Mouse (Mus musculus) forebrain, embryonic 11.5 days (tissue): ENCODE results near the gene Elovl7. TPM values are rescaled to one million over a fixed set of nuclear protein-coding genes. Genes with fewer than 3 reads are reported as not detected.

Experiments used
- ATAC-seq: fragments of 200-750 bp; cut with Nextera tagmentation; replicated peaks from 2 replicates; pipeline ENCODE4 v1.8.0; 2017; ENCODE audit warnings: moderate TSS enrichment; ENCODE audit not compliant: low FRiP score
- DNase-seq: peaks from one replicate; pipeline ENCODE4 v3.0.0-alpha.2; 2017; ENCODE audit warnings: low spot score
- H3K27ac ChIP-seq: fragments of 300-500 bp; sonication (generic); 2 replicates; pipeline ENCODE4 v1.5.1; 2014; ENCODE audit warnings: low read depth, low read length
- H3K27me3 ChIP-seq: fragments of 300-500 bp; sonication (generic); 2 replicates; pipeline ENCODE4 v1.6.1; 2014; ENCODE audit warnings: mild to moderate bottlenecking, low read length, mixed read lengths; ENCODE audit not compliant: control insufficient read depth, insufficient read depth
- H3K36me3 ChIP-seq: fragments of 300-500 bp; sonication (generic); 2 replicates; pipeline ENCODE4 v1.6.1; 2014; ENCODE audit warnings: mild to moderate bottlenecking, low read length, moderate library complexity, mixed read lengths; ENCODE audit not compliant: control insufficient read depth, insufficient read depth
- H3K4me1 ChIP-seq: fragments of 300-500 bp; sonication (generic); replicated peaks from 2 replicates; pipeline ENCODE4 v1.6.1; 2014; ENCODE audit warnings: low read length, mixed read lengths; ENCODE audit not compliant: control insufficient read depth, insufficient read depth
- H3K4me2 ChIP-seq: fragments of 300-500 bp; sonication (generic); 2 replicates; pipeline ENCODE4 v1.6.1; 2014; ENCODE audit warnings: low read depth, mild to moderate bottlenecking, low read length, moderate library complexity, mixed read lengths; ENCODE audit not compliant: severe bottlenecking
- H3K4me3 ChIP-seq: fragments of 300-500 bp; sonication (generic); 2 replicates; pipeline ENCODE4 v1.5.1; 2014; ENCODE audit warnings: low read depth, low read length
- H3K9ac ChIP-seq: fragments of 300-500 bp; sonication (generic); 2 replicates; pipeline ENCODE4 v1.6.1; 2014; ENCODE audit warnings: low read length
- H3K9me3 ChIP-seq: fragments of 300-500 bp; sonication (generic); 2 replicates; pipeline ENCODE4 v1.6.1; 2016; ENCODE audit warnings: low read length, mixed read lengths; ENCODE audit not compliant: control insufficient read depth
- WGBS: fragments of 180-500 bp; shearing (Covaris S2); extraction: QIAGEN DNeasy Blood & Tissue Kit; methylation state at CpG from one replicate; pipeline ENCODE4 v1.1.7; 2014; 5-methylcytosine and 5-hydroxymethylcytosine counted together
- polyA plus RNA-seq: library from polyadenylated mRNA; unstranded; fragments of >200 nt; fragmentation: Nextera tagmentation; extraction: Ambion mirVana; gene quantifications from 2 replicates; pipeline ENCODE4 v1.2.1, GENCODE M21; 2014

Gene Elovl7
- polyA plus RNA-seq, 1 experiment from 2014 or later: 1.4 TPM

DNA sequence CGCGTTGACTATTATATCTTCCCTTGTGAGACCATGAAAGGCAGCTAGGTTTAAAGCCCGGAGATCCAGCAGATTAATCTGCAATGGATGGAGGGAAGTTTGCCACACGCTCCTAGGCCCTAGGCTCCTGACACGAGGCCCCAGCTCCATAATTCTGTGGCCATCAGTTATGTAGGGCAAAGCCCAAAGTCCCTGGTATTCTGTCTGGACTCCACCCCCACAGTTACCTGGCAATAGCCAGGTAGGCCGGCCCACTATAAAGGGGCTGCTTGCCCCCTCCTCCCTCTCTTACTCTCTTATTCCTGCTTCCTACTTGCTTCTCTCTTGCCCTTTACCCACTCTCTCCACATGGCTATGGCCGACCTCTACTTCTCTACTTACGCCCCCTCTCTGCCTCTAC is 104.8 kb downstream of the Elovl7 start:
- H3K27me3 ChIP-seq: no peaks in the 10 kb centered on the region
- no peaks in the 10 kb centered on the region for H3K36me3 ChIP-seq
- DNase-seq (no peak), ATAC-seq (no peak)
- WGBS: 96% methylated on average over 8 of the region's 8 CpGs
- H3K4me2 ChIP-seq: no peak overlapping the region
- H3K4me1 ChIP-seq: 0 out of 2 replicates have a peak, but pooled peaks cover 2% of the 10 kb centered on the region
- no peaks in the 10 kb centered on the region for H3K9me3 ChIP-seq
- no peak overlapping the region for H3K9ac ChIP-seq
- H3K4me3 ChIP-seq: no peak overlapping the region
- no peak overlapping the region for H3K27ac ChIP-seq

DNA sequence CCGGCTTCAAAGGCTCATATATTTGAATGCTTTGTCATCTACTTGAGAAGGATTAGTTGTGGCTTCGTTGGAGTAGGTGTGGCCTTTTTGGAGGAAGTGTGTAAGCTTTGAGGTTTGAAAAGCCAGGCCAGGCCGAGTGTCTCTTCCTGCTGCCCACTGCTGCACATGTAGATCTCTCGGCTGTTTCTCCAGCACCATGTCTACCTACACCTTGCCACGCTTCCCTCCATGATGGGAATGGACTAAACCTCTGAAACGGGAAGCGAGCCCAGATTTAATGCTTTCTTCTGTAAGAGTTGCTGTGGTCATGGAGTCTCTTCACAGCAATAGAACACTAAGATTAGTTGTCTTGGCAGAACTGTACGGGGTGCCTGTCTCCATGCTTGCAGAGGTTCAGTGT is 106.0 kb downstream of the Elovl7 start:
- Histone ChIP-seq H3K27ac (no peak overlapping the region), H3K9me3 (no peaks in the 10 kb centered on the region), H3K4me1 (0 out of 2 replicates have a peak, but pooled peaks cover 2% of the 10 kb centered on the region), H3K27me3 (no peaks in the 10 kb centered on the region), H3K36me3 (no peaks in the 10 kb centered on the region), H3K9ac (no peak overlapping the region), H3K4me2 (no peak overlapping the region), H3K4me3 (no peak overlapping the region)
- WGBS: 90% methylated on average over 8 of the region's 8 CpGs
- ATAC-seq: no peak
- DNase-seq: no peak

GRCm38 (mm10) chr13:108322466-108322865 is 108.3 kb downstream of the Elovl7 start:
- 92% methylated on average over 2 of the region's 2 CpGs for WGBS
- no peaks in the 10 kb centered on the region for H3K27me3 ChIP-seq

DNA sequence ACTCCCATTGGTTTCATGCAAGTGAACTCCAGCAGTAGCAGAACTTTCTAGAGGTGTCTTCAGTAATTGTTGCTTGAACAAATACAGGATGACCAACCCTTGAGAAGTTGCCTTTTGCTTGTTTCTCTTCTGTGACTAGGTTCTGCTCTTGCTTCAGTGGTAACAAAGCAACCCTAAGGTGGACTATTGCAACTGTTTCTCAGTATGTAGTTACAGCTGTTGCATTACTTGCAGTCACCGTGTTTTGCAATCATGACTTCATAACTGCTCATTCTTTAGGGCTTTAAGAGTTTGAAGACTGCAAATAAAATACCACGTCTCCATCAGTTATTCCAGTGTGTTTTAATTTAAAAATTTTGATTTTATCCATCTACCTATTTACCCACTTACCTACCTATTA is 109.1 kb downstream of the Elovl7 start:
- no peaks in the 10 kb centered on the region for H3K36me3 ChIP-seq
- H3K9me3 ChIP-seq: no peaks in the 10 kb centered on the region
- DNase-seq (no peak), ATAC-seq (no peak)
- H3K4me2 ChIP-seq: no peak overlapping the region
- no peak overlapping the region for H3K9ac ChIP-seq
- H3K4me3 ChIP-seq: no peak overlapping the region
- no peaks in the 10 kb centered on the region for H3K27me3 ChIP-seq
- WGBS: 91% methylated on average over 2 of the region's 2 CpGs
- H3K4me1 ChIP-seq: no peaks in the 10 kb centered on the region
- no peak overlapping the region for H3K27ac ChIP-seq

More at GRCm38 (mm10) chr13:108322466-108322865, 108.3 kb downstream of the Elovl7 start:
- H3K4me3 ChIP-seq: no peak overlapping the region
- no peaks in the 10 kb centered on the region for H3K9me3 ChIP-seq
- no peak overlapping the region for H3K9ac ChIP-seq
- DNase-seq (no peak), ATAC-seq (no peak)
- no peak overlapping the region for H3K27ac ChIP-seq
- H3K4me2 ChIP-seq: no peak overlapping the region
- H3K36me3 ChIP-seq: no peaks in the 10 kb centered on the region
- H3K4me1 ChIP-seq: 0 out of 2 replicates have a peak, but pooled peaks cover under 1% of the 10 kb centered on the region

GRCm38 (mm10) chr13:108323866-108324829 is 109.9 kb downstream of the Elovl7 start:
- H3K4me2 ChIP-seq: no peak overlapping the region
- no peak overlapping the region for H3K9ac ChIP-seq
- DNase-seq (no peak), ATAC-seq (no peak)
- 93% methylated on average over 22 of the region's 22 CpGs for WGBS
- no peaks in the 10 kb centered on the region for H3K36me3 ChIP-seq
- no peak overlapping the region for H3K4me3 ChIP-seq
- no peak overlapping the region for H3K27ac ChIP-seq
- H3K9me3 ChIP-seq: no peaks in the 10 kb centered on the region
- no peaks in the 10 kb centered on the region for H3K4me1 ChIP-seq
- no peaks in the 10 kb centered on the region for H3K27me3 ChIP-seq

GRCm38 (mm10) chr13:108325871-108326270 is 111.7 kb downstream of the Elovl7 start:
- H3K36me3 ChIP-seq: no peaks in the 10 kb centered on the region
- no peak overlapping the region for H3K4me2 ChIP-seq
- DNase-seq: no peak
- no peaks in the 10 kb centered on the region for H3K4me1 ChIP-seq
- H3K4me3 ChIP-seq: no peak overlapping the region
- ATAC-seq: no peak
- H3K9ac ChIP-seq: no peak overlapping the region
- no peak overlapping the region for H3K27ac ChIP-seq
- no peaks in the 10 kb centered on the region for H3K27me3 ChIP-seq
- 95% methylated on average over 5 of the region's 5 CpGs for WGBS
- no peaks in the 10 kb centered on the region for H3K9me3 ChIP-seq

DNA sequence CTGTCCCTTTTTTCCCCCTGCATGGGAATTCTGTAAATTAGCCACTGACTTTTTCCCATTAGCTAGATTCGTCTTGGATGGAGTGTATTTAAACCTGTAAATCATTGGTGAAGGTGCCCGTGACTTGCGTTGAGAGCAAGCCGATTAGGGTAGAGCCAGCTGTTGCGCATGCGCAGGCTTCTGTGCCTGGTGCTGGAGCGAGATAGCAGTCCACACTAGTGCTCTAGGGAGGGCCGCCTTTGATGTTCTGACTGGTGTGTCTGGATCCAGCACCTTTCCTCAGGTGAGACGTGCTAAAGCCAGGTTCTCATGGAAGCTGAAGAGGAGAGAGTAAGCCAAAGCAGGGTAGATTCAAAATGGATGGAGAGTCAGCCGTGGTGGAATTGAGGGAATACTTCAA is 112.1 kb downstream of the Elovl7 start:
- Histone ChIP-seq H3K9ac (no peak overlapping the region), H3K36me3 (no peaks in the 10 kb centered on the region), H3K4me1 (no peaks in the 10 kb centered on the region), H3K27me3 (no peaks in the 10 kb centered on the region), H3K27ac (no peak overlapping the region), H3K9me3 (no peaks in the 10 kb centered on the region), H3K4me2 (no peak overlapping the region), H3K4me3 (no peak overlapping the region)
- DNase-seq: no peak
- ATAC-seq: no peak
- 95% methylated on average over 10 of the region's 10 CpGs for WGBS

DNA sequence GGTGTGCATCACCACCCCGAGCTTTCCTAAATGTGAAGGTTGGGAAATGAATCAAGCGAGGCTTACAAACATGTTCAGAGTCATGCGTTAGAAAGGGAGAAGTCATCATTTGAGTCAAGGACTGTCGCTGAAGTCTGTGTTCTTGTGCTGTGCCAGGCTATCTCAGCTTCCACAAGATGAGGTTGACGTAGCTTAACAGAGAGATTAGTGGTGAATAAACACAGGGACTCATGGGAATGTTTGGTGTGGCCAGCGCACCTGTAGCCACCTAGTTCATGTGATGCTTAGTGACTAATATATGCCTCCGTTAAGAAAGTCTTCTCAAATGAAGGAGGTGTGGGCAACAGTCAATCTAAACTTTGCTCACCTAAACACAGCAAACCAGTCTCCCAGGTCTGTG is 112.8 kb downstream of the Elovl7 start:
- no peak for ATAC-seq
- H3K9me3 ChIP-seq: no peaks in the 10 kb centered on the region
- no peak overlapping the region for H3K4me3 ChIP-seq
- H3K27me3 ChIP-seq: no peaks in the 10 kb centered on the region
- no peaks in the 10 kb centered on the region for H3K36me3 ChIP-seq
- H3K9ac ChIP-seq: no peak overlapping the region
- H3K27ac ChIP-seq: no peak overlapping the region
- no peaks in the 10 kb centered on the region for H3K4me1 ChIP-seq
- H3K4me2 ChIP-seq: no peak overlapping the region
- WGBS: 94% methylated on average over 7 of the region's 7 CpGs
- no peak for DNase-seq
